Mouse (Mus musculus): Measurements from ENCODE around the gene Dedd. TPM values are rescaled to one million over a fixed set of nuclear protein-coding genes. Genes with fewer than 3 reads are reported as not detected.
"Not testable (repeated sequence)": the region's sequence is repeated elsewhere in the genome, so short reads cannot be mapped to it uniquely, and the experiment has no call there.

Gene Dedd
- polyA plus RNA-seq, 1 experiment from 2014 or later = 55.5 TPM

GRCm38 (mm10) chr1:171298226-171298625, 30.7 kb upstream of the Dedd start:
- no peaks in the 10 kb centered on the region for H3K36me3 ChIP-seq (ENCODE audit: control insufficient read depth, insufficient read depth)
- H3K4me1 ChIP-seq (replicated peaks; ENCODE audit: control insufficient read depth, insufficient read depth, low read length) = peaks cover 6% of the 10 kb centered on the region
- H3K9me3 ChIP-seq (ENCODE audit: control insufficient read depth, low read length) = no peaks in the 10 kb centered on the region
- H3K4me2 ChIP-seq (ENCODE audit: low read length) = no peak overlapping the region
- H3K27me3 ChIP-seq (replicated peaks; ENCODE audit: control insufficient read depth, insufficient read depth, low read length) = peaks cover 21% of the 10 kb centered on the region
- no peak for ATAC-seq
- H3K4me3 ChIP-seq (replicated peaks; ENCODE audit: low read length) = no peak overlapping the region
- WGBS = 63% methylated on average over 3 of the region's 3 CpGs
- no peak overlapping the region for H3K27ac ChIP-seq (ENCODE audit: low read length)
- no peak overlapping the region for H3K9ac ChIP-seq (replicated peaks; ENCODE audit: low read depth, low read length)

GRCm38 (mm10) chr1:171306157-171306556, 22.8 kb upstream of the Dedd start:
- H3K27me3 ChIP-seq (replicated peaks; ENCODE audit: control insufficient read depth, insufficient read depth, low read length); ATAC-seq; H3K4me2 ChIP-seq (ENCODE audit: low read length); H3K4me1 ChIP-seq (replicated peaks; ENCODE audit: control insufficient read depth, insufficient read depth, low read length); H3K27ac ChIP-seq (ENCODE audit: low read length); H3K9ac ChIP-seq (replicated peaks; ENCODE audit: low read depth, low read length); H3K4me3 ChIP-seq (replicated peaks; ENCODE audit: low read length); H3K9me3 ChIP-seq (ENCODE audit: control insufficient read depth, low read length); H3K36me3 ChIP-seq (ENCODE audit: control insufficient read depth, insufficient read depth): not testable (repeated sequence)
- 74% methylated on average over 5 of the region's 5 CpGs for WGBS

GRCm38 (mm10) chr1:171309321-171309720, 19.6 kb upstream of the Dedd start:
- H3K36me3 ChIP-seq (ENCODE audit: control insufficient read depth, insufficient read depth) = no peaks in the 10 kb centered on the region
- H3K4me1 ChIP-seq (replicated peaks; ENCODE audit: control insufficient read depth, insufficient read depth, low read length) = no peaks in the 10 kb centered on the region
- WGBS = 65% methylated on average over 2 of the region's 2 CpGs
- H3K9me3 ChIP-seq (ENCODE audit: control insufficient read depth, low read length) = no peaks in the 10 kb centered on the region
- no peak overlapping the region for H3K27ac ChIP-seq (ENCODE audit: low read length)
- H3K27me3 ChIP-seq (replicated peaks; ENCODE audit: control insufficient read depth, insufficient read depth, low read length) = no peaks in the 10 kb centered on the region; the same call in 1 of the 2 replicates
- H3K9ac ChIP-seq (replicated peaks; ENCODE audit: low read depth, low read length) = no peak overlapping the region
- no peak for ATAC-seq
- H3K4me3 ChIP-seq (replicated peaks; ENCODE audit: low read length) = no peak overlapping the region
- H3K4me2 ChIP-seq (ENCODE audit: low read length) = no peak overlapping the region

GRCm38 (mm10) chr1:171319748-171320147, 9.2 kb upstream of the Dedd start:
- H3K36me3 ChIP-seq (ENCODE audit: control insufficient read depth, insufficient read depth) = no peaks in the 10 kb centered on the region
- H3K9ac ChIP-seq (replicated peaks; ENCODE audit: low read depth, low read length) = no peak overlapping the region
- no peaks in the 10 kb centered on the region for H3K4me1 ChIP-seq (replicated peaks; ENCODE audit: control insufficient read depth, insufficient read depth, low read length)
- H3K9me3 ChIP-seq (ENCODE audit: control insufficient read depth, low read length) = no peaks in the 10 kb centered on the region
- ATAC-seq = no peak
- 10% methylated on average over 7 of the region's 7 CpGs for WGBS
- no peaks in the 10 kb centered on the region; the same call in 1 of the 2 replicates for H3K27me3 ChIP-seq (replicated peaks; ENCODE audit: control insufficient read depth, insufficient read depth, low read length)
- H3K4me2 ChIP-seq (ENCODE audit: low read length) = no peak overlapping the region
- H3K4me3 ChIP-seq (replicated peaks; ENCODE audit: low read length) = no peak overlapping the region
- H3K27ac ChIP-seq (ENCODE audit: low read length) = no peak overlapping the region

GRCm38 (mm10) chr1:171320151-171320550, 8.8 kb upstream of the Dedd start:
- 14% methylated on average over 5 of the region's 5 CpGs for WGBS
- H3K9me3 ChIP-seq (ENCODE audit: control insufficient read depth, low read length) = no peaks in the 10 kb centered on the region
- H3K4me3 ChIP-seq (replicated peaks; ENCODE audit: low read length) = no peak overlapping the region
- no peak overlapping the region for H3K9ac ChIP-seq (replicated peaks; ENCODE audit: low read depth, low read length)
- H3K27ac ChIP-seq (ENCODE audit: low read length) = no peak overlapping the region
- no peak for ATAC-seq
- no peaks in the 10 kb centered on the region for H3K36me3 ChIP-seq (ENCODE audit: control insufficient read depth, insufficient read depth)
- no peak overlapping the region for H3K4me2 ChIP-seq (ENCODE audit: low read length)
- H3K27me3 ChIP-seq (replicated peaks; ENCODE audit: control insufficient read depth, insufficient read depth, low read length) = no peaks in the 10 kb centered on the region; the same call in 1 of the 2 replicates
- no peaks in the 10 kb centered on the region for H3K4me1 ChIP-seq (replicated peaks; ENCODE audit: control insufficient read depth, insufficient read depth, low read length)

GRCm38 (mm10) chr1:171321415-171321814, 7.5 kb upstream of the Dedd start:
- Histone ChIP-seq H3K27ac (ENCODE audit: low read length) (no peak overlapping the region), H3K36me3 (ENCODE audit: control insufficient read depth, insufficient read depth) (no peaks in the 10 kb centered on the region), H3K4me3 (replicated peaks; ENCODE audit: low read length) (no peak overlapping the region), H3K4me1 (replicated peaks; ENCODE audit: control insufficient read depth, insufficient read depth, low read length) (peaks cover 3% of the 10 kb centered on the region; the same call in 1 of the 2 replicates), H3K9me3 (ENCODE audit: control insufficient read depth, low read length) (no peaks in the 10 kb centered on the region), H3K27me3 (replicated peaks; ENCODE audit: control insufficient read depth, insufficient read depth, low read length) (no peaks in the 10 kb centered on the region; the same call in 1 of the 2 replicates), H3K9ac (replicated peaks; ENCODE audit: low read depth, low read length) (no peak overlapping the region), H3K4me2 (ENCODE audit: low read length) (no peak overlapping the region)
- no peak for ATAC-seq

GRCm38 (mm10) chr1:171322012-171322411, 6.9 kb upstream of the Dedd start:
- Histone ChIP-seq H3K9ac (replicated peaks; ENCODE audit: low read depth, low read length) (no peak overlapping the region), H3K4me3 (replicated peaks; ENCODE audit: low read length) (no peak overlapping the region), H3K27ac (ENCODE audit: low read length) (no peak overlapping the region), H3K4me1 (replicated peaks; ENCODE audit: control insufficient read depth, insufficient read depth, low read length) (peaks cover 3% of the 10 kb centered on the region), H3K27me3 (replicated peaks; ENCODE audit: control insufficient read depth, insufficient read depth, low read length) (no peaks in the 10 kb centered on the region; the same call in 1 of the 2 replicates), H3K4me2 (ENCODE audit: low read length) (no peak overlapping the region), H3K36me3 (ENCODE audit: control insufficient read depth, insufficient read depth) (no peaks in the 10 kb centered on the region), H3K9me3 (ENCODE audit: control insufficient read depth, low read length) (no peaks in the 10 kb centered on the region)
- 100% methylated on average over 1 of the region's 1 CpGs for WGBS
- ATAC-seq = 0 out of 2 replicates have a peak, but pooled peaks have one; percentile 33

GRCm38 (mm10) chr1:171325571-171325970, 3.4 kb upstream of the Dedd start:
- Histone ChIP-seq H3K36me3 (ENCODE audit: control insufficient read depth, insufficient read depth) (no peaks in the 10 kb centered on the region), H3K9me3 (ENCODE audit: control insufficient read depth, low read length) (no peaks in the 10 kb centered on the region), H3K4me2 (ENCODE audit: low read length) (no peak overlapping the region), H3K4me3 (replicated peaks; ENCODE audit: low read length) (no peak overlapping the region), H3K27me3 (replicated peaks; ENCODE audit: control insufficient read depth, insufficient read depth, low read length) (no peaks in the 10 kb centered on the region), H3K9ac (replicated peaks; ENCODE audit: low read depth, low read length) (no peak overlapping the region), H3K4me1 (replicated peaks; ENCODE audit: control insufficient read depth, insufficient read depth, low read length) (peaks cover 22% of the 10 kb centered on the region), H3K27ac (ENCODE audit: low read length) (no peak overlapping the region)
- ATAC-seq = no peak
- WGBS = 95% methylated on average over 2 of the region's 2 CpGs

- not testable (repeated sequence) for H3K4me2 ChIP-seq (ENCODE audit: low read length); H3K9me3 ChIP-seq (ENCODE audit: control insufficient read depth, low read length); H3K27me3 ChIP-seq (replicated peaks; ENCODE audit: control insufficient read depth, insufficient read depth, low read length); H3K9ac ChIP-seq (replicated peaks; ENCODE audit: low read depth, low read length); H3K36me3 ChIP-seq (ENCODE audit: control insufficient read depth, insufficient read depth); ATAC-seq; H3K4me3 ChIP-seq (replicated peaks; ENCODE audit: low read length); H3K27ac ChIP-seq (ENCODE audit: low read length)
- 85% methylated on average over 3 of the region's 4 CpGs for WGBS
- peaks cover 29% of the 10 kb centered on the region for H3K4me1 ChIP-seq (replicated peaks; ENCODE audit: control insufficient read depth, insufficient read depth, low read length)
These were observed 2.4 kb upstream of the Dedd start for GRCm38 (mm10) chr1:171326588-171326987.

- Histone ChIP-seq H3K4me3 (replicated peaks; ENCODE audit: low read length) (peak overlapping the region; percentile 88), H3K27ac (ENCODE audit: low read length) (peak overlapping the region; percentile 99), H3K9me3 (ENCODE audit: control insufficient read depth, low read length) (no peaks in the 10 kb centered on the region), H3K36me3 (ENCODE audit: control insufficient read depth, insufficient read depth) (no peaks in the 10 kb centered on the region), H3K27me3 (replicated peaks; ENCODE audit: control insufficient read depth, insufficient read depth, low read length) (no peaks in the 10 kb centered on the region), H3K9ac (replicated peaks; ENCODE audit: low read depth, low read length) (peak overlapping the region; percentile 96), H3K4me1 (replicated peaks; ENCODE audit: control insufficient read depth, insufficient read depth, low read length) (peaks cover 38% of the 10 kb centered on the region), H3K4me2 (ENCODE audit: low read length) (peak overlapping the region; percentile 94)
- WGBS = 38% methylated on average over 9 of the region's 9 CpGs
- no peak for ATAC-seq
These were observed 701 bp upstream of the Dedd start for GRCm38 (mm10) chr1:171328244-171328643.

Data from forebrain, embryonic 16.5 days (tissue).